Mouse (Mus musculus) heart, adult 18-20 months (tissue): ENCODE data around the gene Lta. TPM values are rescaled to one million over a fixed set of nuclear protein-coding genes. Genes with fewer than 3 reads are reported as not detected.

ENCODE experiments used
- DNase-seq, 2 experiments: peaks; one replicate each; pipeline ENCODE4 v3.0.0; 2021 to 2022; ENCODE audit warnings: mixed read lengths in 1 of 2
- microRNA-seq, 2 experiments: library from miRNA; unstranded; fragments of <30 nt; microRNA quantifications; one replicate each; pipeline ENCODE4 v1.2.0; 2022
- total RNA-seq, 2 experiments: library from RNA; stranded (reverse); gene quantifications; 2 replicates each; pipeline ENCODE4 v1.2.3; 2021

Lta gene
- total RNA-seq, 2 experiments from 2014 or later, result 1.0 TPM; not detected in 1

DNA sequence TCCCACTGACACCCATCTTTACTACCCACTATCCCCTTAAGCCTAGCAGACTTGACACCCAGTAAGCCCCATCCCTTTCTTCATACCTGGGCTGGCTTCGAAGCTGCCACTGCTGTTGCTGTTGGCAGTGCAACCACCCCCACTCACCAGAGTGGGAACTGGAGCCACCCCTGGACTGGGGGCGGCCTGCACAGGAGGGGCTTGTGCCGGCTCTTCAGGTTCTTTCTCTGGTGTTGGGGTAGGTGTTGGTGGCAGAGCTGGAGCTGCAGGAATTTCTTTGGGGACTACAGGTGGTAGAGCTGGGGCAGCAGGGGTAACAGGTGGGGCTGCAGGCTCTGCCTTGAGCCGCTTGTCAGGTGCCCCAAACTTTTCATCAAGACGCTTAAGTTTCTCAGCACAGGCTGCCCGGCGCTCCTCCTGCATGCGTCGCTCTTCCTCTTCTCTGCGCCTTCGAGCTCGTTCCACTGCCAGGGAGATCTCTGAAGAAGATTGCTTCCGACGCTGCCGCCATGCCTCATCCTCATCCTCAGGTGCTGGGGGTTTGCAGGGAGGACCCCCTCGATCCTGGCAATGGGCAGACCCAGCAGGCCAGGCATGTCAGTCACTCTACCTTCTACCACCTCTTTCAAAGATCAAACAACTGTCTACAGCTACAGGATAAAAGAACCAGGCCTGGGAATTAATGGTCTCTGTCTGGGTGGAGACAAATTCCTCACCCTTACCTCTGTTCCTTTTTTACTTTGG lies 46.1 kb downstream of the Lta start:
- no peak for DNase-seq

DNA sequence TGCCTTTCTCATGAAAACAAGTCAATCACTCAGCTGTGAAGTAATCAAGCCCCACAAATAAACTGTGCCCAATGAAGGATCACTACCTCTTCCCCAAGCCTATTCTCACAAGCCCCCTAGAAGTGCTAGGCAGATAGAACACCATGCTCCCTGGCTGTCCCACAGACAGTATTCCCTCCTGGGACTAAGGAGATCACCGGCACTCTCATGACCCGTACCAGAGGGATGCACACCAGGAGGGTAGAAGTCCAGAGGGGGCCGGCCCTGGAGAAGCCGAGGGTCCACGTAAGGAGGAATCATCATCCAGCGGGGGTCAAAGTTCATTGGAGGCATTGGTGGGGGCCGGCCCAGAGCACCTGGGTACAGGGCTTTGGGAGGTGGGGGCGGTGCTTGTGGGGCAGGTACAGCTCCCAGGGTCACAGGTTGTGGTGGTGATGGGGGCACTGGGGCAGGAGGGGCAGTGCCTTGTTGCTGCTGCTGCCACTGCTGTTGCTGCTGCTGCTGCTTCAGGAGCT lies 47.4 kb downstream of the Lta start:
- DNase-seq, result no peak

DNA sequence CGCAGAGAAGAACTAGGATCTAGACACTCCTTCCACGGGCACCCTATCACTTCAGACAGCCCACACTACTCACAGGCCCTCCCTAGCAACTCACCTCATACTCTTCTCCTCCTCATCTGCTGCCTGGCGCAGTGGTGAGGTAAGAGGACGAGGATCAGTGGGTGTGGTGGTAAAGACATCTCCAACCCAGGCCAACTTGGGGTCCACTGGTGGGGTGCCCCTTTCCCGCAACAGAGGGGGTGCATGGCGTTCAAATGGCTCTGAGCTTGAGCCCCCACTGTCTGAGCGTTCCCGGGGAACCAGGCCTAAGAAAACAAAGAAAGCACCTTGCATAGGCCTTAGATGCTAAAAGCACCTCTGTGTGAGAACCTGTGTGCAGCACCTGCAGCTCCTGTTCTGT lies 47.9 kb downstream of the Lta start:
- no peak for DNase-seq

DNA sequence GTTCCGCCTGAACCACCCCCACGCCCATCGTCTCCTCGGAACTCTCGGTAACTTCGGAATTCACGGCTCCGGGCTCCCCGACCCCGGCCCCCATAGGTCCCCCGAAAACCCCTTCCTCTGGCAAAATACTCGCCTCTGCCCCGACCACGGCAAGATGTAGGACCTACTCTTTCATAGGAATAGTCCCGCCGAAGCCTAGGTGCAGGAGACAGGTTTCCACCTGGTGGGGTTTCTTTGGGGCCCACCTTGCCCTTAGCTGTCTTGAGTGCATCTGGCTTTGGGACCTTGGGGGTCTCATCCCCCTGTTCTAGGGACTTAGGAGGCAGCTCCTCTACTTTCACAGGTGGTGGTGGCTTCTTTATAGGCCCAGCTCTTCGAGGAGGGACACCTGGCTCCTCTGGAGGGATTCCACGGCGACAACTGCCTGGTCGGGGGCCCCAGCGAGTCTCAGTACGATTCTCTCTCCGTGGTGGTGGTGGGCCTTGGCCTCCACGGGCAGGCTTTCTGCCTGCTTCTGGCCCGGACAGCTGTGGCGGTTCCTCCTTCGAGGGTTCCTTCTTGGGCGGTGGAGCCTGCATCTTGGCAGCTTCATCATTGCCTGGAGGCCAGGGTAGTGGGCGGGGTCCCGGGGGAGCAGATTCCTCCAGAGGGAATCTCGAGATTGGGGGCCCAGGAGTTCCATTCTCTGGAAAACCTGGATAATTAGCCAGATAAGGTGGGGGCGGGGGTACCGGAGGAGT lies 48.5 kb downstream of the Lta start:
- no peak for DNase-seq

DNA sequence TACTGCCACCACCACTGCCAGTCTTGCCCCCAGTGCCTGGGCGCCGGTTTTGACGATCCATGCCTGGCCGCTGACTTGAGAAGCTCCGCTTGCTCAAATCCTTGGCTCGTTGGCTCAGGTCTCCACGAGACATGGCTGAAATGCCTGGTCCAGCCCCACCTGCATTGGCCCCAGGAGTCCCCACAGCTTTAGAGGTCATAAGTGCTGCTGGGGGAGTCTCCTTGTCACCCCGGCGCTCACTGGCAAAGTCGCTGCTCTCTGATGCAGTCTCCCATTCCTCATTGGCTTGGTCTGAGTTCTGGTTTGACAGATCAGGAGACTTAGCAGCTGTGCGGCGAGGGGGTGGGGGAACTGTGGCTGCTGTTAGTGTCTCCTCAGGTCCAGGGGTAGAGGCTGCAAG lies 49.7 kb downstream of the Lta start:
- DNase-seq, result no peak

DNA sequence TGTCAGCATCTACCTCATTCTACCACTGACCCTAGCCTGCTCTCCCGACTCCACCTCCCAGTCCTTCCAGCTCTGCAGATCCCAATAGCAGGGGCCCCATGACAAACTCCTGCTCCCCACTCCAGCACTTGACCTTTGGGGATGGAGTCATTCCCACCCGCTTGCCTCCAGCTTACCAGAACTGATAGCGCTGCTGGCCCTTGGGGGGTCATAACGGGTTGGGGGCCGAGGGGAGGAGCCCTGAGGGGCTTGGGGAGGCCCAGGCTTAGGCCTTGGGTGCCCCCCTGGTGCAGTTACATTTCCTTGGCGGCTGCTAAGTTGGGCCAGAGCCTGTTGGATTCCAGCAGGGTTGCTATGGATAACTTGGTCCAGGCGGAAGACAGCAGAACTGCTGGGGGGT lies 50.5 kb downstream of the Lta start:
- DNase-seq, result no peak

DNA sequence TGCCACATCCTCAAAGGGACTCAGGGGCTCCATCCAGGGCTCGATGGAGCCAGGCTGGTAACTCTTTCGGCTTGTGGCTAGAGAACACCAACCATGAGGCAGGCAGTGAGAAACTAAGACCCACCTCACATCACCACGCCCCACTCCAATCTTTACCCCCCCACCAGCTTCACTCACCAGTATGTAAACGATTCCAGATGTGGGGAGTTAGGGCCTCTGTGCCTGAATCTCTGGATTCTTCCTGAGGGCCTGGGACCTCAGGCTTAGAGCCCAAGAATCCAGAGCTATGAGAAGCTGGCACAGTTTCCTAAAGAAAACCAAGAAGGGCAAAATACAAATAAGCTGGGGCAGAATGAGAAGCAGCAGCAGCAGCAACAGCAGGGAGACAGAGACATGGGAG lies 51.2 kb downstream of the Lta start:
- no peak for DNase-seq

Small RNA genes within 50 kb of the gene (microRNA-seq; reads per million reads assigned to microRNA genes)
- 0 reads per million in 2 experiments for gene Mir6973a
- gene Mir6974, result 0.27 to 0.38 reads per million in 2 experiments
- 0.38 to 1.1 reads per million in 2 experiments for gene Mir6975
- gene Mir8094, result 0 reads per million in 2 experiments

Other genes starting within 250 kb of the Lta start
- 10 to 100 TPM; 15.5 to 68.2 TPM for gene Hspa1b, start 246.1 kb downstream of the Lta start, total RNA-seq
- gene Gm20481, start 235.4 kb downstream of the Lta start, total RNA-seq, result not detected
- gene Hspa1a, start 233.2 kb downstream of the Lta start, total RNA-seq, result 10 to 100 TPM; 17.5 to 41.5 TPM
- gene Hspa1l, start 232.6 kb downstream of the Lta start, total RNA-seq, result 10 to 100 TPM in 1 of 2 experiments, 1 to 10 TPM in 1; 9.8 to 10.8 TPM
- gene Lsm2, start 223.5 kb downstream of the Lta start, total RNA-seq, result 10 to 100 TPM; 16.3 to 18.0 TPM
- 10 to 100 TPM; 32.4 to 35.1 TPM for gene Vars, start 204.4 kb downstream of the Lta start, total RNA-seq
- gene Vwa7, start 188.8 kb downstream of the Lta start, total RNA-seq, result 10 to 100 TPM; 13.1 to 14.1 TPM
- not detected for gene Sapcd1, start 177.3 kb downstream of the Lta start, total RNA-seq
- gene Msh5, start 158.6 kb downstream of the Lta start, total RNA-seq, result not detected
- gene Clic1, start 155.4 kb downstream of the Lta start, total RNA-seq, result 10 to 100 TPM; 30.4 to 32.4 TPM
- gene Ddah2, start 146.3 kb downstream of the Lta start, total RNA-seq, result 10 to 100 TPM; 14.0 to 19.8 TPM
- gene Ly6g6c, start 140.0 kb downstream of the Lta start, total RNA-seq, result not detected
- gene Mpig6b, start 139.2 kb downstream of the Lta start, total RNA-seq, result under 1 TPM; 0.31 to 0.87 TPM
- not detected for gene Ly6g6e, start 128.4 kb downstream of the Lta start, total RNA-seq
- gene Ly6g6d, start 127.3 kb downstream of the Lta start, total RNA-seq, result under 1 TPM in 1 of 2 experiments, not detected in 1; 0.57 TPM
- not detected for gene Ly6g6f, start 119.7 kb downstream of the Lta start, total RNA-seq
- 10 to 100 TPM; 55.1 to 59.5 TPM for gene Abhd16a, start 116.1 kb downstream of the Lta start, total RNA-seq
- not detected for gene Ly6g5c, start 97.1 kb downstream of the Lta start, total RNA-seq
- gene Ly6g5b, start 89.9 kb downstream of the Lta start, total RNA-seq, result not detected
- gene Gpank1, start 83.9 kb downstream of the Lta start, total RNA-seq, result 10 to 100 TPM in 1 of 2 experiments, 1 to 10 TPM in 1; 7.3 to 10.5 TPM
- 100 to 1,000 TPM; 149 to 150 TPM for gene Csnk2b, start 83.3 kb downstream of the Lta start, total RNA-seq
- 10 to 100 TPM; 25.3 to 28.5 TPM for gene D17H6S53E, start 79.0 kb downstream of the Lta start, total RNA-seq
- gene Apom, start 73.3 kb downstream of the Lta start, total RNA-seq, result not detected
- gene Bag6, start 70.2 kb downstream of the Lta start, total RNA-seq, result 100 to 1,000 TPM; 242 to 244 TPM
- 100 to 1,000 TPM; 125 to 144 TPM for gene Prrc2a, start 40.5 kb downstream of the Lta start, total RNA-seq
- gene Aif1, start 29.3 kb downstream of the Lta start, total RNA-seq, result 1 to 10 TPM; 3.7 to 4.8 TPM
- 1 to 10 TPM; 2.0 to 3.3 TPM for gene Lst1, start 16.9 kb downstream of the Lta start, total RNA-seq
- 10 to 100 TPM in 1 of 2 experiments, 1 to 10 TPM in 1; 1.5 to 12.1 TPM for gene Ltb, start 10.9 kb downstream of the Lta start, total RNA-seq
- gene Tnf, start 3.3 kb downstream of the Lta start, total RNA-seq, result under 1 TPM; 0.25 to 0.28 TPM
- gene Gm16181, start 15.5 kb upstream of the Lta start, total RNA-seq, result not detected
- gene Atp6v1g2, start 28.3 kb upstream of the Lta start, total RNA-seq, result 1 to 10 TPM; 2.1 to 2.3 TPM
- gene Nfkbil1, start 30.4 kb upstream of the Lta start, total RNA-seq, result 1 to 10 TPM; 8.2 to 8.3 TPM
- 10 to 100 TPM; 77.3 to 83.1 TPM for gene Ddx39b, start 36.4 kb upstream of the Lta start, total RNA-seq
- 100 to 1,000 TPM; 164 to 263 TPM for gene H2-D1, start 57.4 kb upstream of the Lta start, total RNA-seq
- 1 to 10 TPM; 2.6 to 3.9 TPM for gene H2-Q1, start 115.1 kb upstream of the Lta start, total RNA-seq
- 1 to 10 TPM; 1.7 TPM for gene H2-Q2, start 136.9 kb upstream of the Lta start, total RNA-seq
- gene H2-Q4, start 174.3 kb upstream of the Lta start, total RNA-seq, result 10 to 100 TPM; 18.7 to 54.0 TPM
- 10 to 100 TPM in 1 of 2 experiments, 1 to 10 TPM in 1; 6.8 to 30.2 TPM for gene H2-Q6, start 219.5 kb upstream of the Lta start, total RNA-seq
- 10 to 100 TPM in 1 of 2 experiments, 1 to 10 TPM in 1; 7.4 to 21.5 TPM for gene H2-Q7, start 233.8 kb upstream of the Lta start, total RNA-seq